Mouse (Mus musculus): Measurements from ENCODE around the gene Zzef1. TPM values are rescaled to one million over a fixed set of nuclear protein-coding genes. Genes with fewer than 3 reads are reported as not detected.

The Zzef1 gene
- polyA plus RNA-seq, 1 experiment: 9.5 TPM

DNA sequence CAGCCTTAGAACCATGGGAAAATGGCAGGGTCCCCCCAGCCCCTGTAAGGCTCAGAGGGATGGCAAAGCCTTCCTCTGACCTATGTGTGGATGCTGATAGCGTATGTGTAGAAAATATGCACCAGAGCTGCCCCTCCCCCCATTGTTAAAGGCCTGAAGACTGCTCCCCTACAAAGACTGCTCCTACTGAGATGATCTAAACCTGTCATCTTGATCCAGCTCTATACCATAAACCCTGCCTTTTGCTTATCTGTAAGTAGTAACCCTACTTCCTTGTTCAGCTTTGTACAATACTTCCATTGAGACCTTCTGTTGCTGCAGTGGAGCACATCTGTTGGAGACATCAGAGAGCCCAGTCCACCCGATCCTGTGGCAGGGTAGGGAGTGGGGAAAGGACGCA lies 9.2 kb downstream of the Zzef1 start:
- Histone ChIP-seq H3K4me1 (ENCODE audit: control insufficient read depth, insufficient read depth, low read length) (no peaks in the 10 kb centered on the region), H3K27ac (ENCODE audit: control insufficient read depth, insufficient read depth, low read depth, low read length) (no peak overlapping the region), H3K4me3 (ENCODE audit: control insufficient read depth, low read depth, low read length) (no peak overlapping the region), H3K36me3 (ENCODE audit: control insufficient read depth, insufficient read depth, low read length) (no peaks in the 10 kb centered on the region), H3K27me3 (ENCODE audit: control insufficient read depth, insufficient read depth, low read length) (no peaks in the 10 kb centered on the region)
- no peak for TF ChIP-seq CTCF (IDR thresholded peaks at IDR 0.05; ENCODE audit: control insufficient read depth, insufficient read depth, insufficient replicate concordance, low read depth, low read length)
- no peak for TF ChIP-seq POLR2A (IDR thresholded peaks at IDR 0.05; ENCODE audit: control insufficient read depth, low read depth, low read length)

DNA sequence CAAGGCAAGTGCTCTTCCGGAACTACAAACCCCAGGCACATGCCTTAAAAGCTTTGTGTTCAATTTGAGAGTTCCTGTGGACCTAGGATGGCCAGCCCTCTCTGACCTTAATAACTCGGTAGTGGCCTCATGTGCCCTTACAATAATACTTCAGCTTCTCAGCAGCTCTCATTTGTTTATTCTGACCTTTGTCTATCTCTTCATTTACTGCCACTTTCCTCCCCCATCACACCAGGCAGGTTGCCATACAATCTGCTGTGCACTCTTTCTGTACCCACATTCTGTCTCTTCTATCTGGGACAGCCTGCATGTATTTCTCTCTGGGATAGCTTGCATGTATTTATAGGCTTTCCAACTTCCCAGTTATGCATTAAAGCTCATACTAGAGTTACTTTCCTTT lies 10.5 kb downstream of the Zzef1 start:
- no peak overlapping the region for H3K4me3 ChIP-seq (ENCODE audit: control insufficient read depth, low read depth, low read length)
- H3K4me1 ChIP-seq (ENCODE audit: control insufficient read depth, insufficient read depth, low read length): no peaks in the 10 kb centered on the region
- H3K27me3 ChIP-seq (ENCODE audit: control insufficient read depth, insufficient read depth, low read length): no peaks in the 10 kb centered on the region
- no peak for TF ChIP-seq POLR2A (IDR thresholded peaks at IDR 0.05; ENCODE audit: control insufficient read depth, low read depth, low read length)
- TF ChIP-seq CTCF (IDR thresholded peaks at IDR 0.05; ENCODE audit: control insufficient read depth, insufficient read depth, insufficient replicate concordance, low read depth, low read length): no peak
- no peaks in the 10 kb centered on the region for H3K36me3 ChIP-seq (ENCODE audit: control insufficient read depth, insufficient read depth, low read length)
- no peak overlapping the region for H3K27ac ChIP-seq (ENCODE audit: control insufficient read depth, insufficient read depth, low read depth, low read length)

DNA sequence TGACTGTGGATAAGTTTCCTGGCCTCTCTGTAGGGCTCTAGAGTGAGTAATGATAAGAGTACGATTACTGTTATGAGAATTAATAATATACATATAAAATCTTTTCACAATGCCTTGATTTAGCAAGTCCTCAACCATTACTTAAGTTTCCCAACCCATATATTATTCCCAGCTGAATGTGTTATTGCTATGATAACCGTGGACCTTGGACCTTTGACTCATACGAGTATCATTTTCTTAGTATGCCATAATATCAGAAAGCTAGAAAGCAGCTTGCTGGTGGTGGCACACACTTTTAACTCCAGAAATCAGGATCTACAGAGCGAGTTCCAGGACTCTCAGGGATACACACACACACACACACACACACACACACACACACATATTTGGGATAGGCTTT lies 12.0 kb downstream of the Zzef1 start:
- no peak for TF ChIP-seq POLR2A (IDR thresholded peaks at IDR 0.05; ENCODE audit: control insufficient read depth, low read depth, low read length)
- no peak for TF ChIP-seq CTCF (IDR thresholded peaks at IDR 0.05; ENCODE audit: control insufficient read depth, insufficient read depth, insufficient replicate concordance, low read depth, low read length)
- Histone ChIP-seq H3K27ac (ENCODE audit: control insufficient read depth, insufficient read depth, low read depth, low read length) (no peak overlapping the region), H3K4me3 (ENCODE audit: control insufficient read depth, low read depth, low read length) (no peak overlapping the region), H3K27me3 (ENCODE audit: control insufficient read depth, insufficient read depth, low read length) (no peaks in the 10 kb centered on the region), H3K36me3 (ENCODE audit: control insufficient read depth, insufficient read depth, low read length) (no peaks in the 10 kb centered on the region), H3K4me1 (ENCODE audit: control insufficient read depth, insufficient read depth, low read length) (no peaks in the 10 kb centered on the region)

- H3K4me1 ChIP-seq (ENCODE audit: control insufficient read depth, insufficient read depth, low read length): no peaks in the 10 kb centered on the region
- no peaks in the 10 kb centered on the region for H3K36me3 ChIP-seq (ENCODE audit: control insufficient read depth, insufficient read depth, low read length)
- no peaks in the 10 kb centered on the region for H3K27me3 ChIP-seq (ENCODE audit: control insufficient read depth, insufficient read depth, low read length)
- no peak overlapping the region for H3K27ac ChIP-seq (ENCODE audit: control insufficient read depth, insufficient read depth, low read depth, low read length)
- TF ChIP-seq POLR2A (IDR thresholded peaks at IDR 0.05; ENCODE audit: control insufficient read depth, low read depth, low read length): no peak
- H3K4me3 ChIP-seq (ENCODE audit: control insufficient read depth, low read depth, low read length): no peak overlapping the region
These were observed 17.7 kb downstream of the Zzef1 start for GRCm38 (mm10) chr11:72813687-72814086.

- TF ChIP-seq POLR2A (IDR thresholded peaks at IDR 0.05; ENCODE audit: control insufficient read depth, low read depth, low read length): no peak
- TF ChIP-seq CTCF (IDR thresholded peaks at IDR 0.05; ENCODE audit: control insufficient read depth, insufficient read depth, insufficient replicate concordance, low read depth, low read length): peak; percentile 8; the same call in 1 of the 2 replicates
- no peaks in the 10 kb centered on the region for H3K36me3 ChIP-seq (ENCODE audit: control insufficient read depth, insufficient read depth, low read length)
- no peaks in the 10 kb centered on the region for H3K4me1 ChIP-seq (ENCODE audit: control insufficient read depth, insufficient read depth, low read length)
- H3K4me3 ChIP-seq (ENCODE audit: control insufficient read depth, low read depth, low read length): no peak overlapping the region
- no peaks in the 10 kb centered on the region for H3K27me3 ChIP-seq (ENCODE audit: control insufficient read depth, insufficient read depth, low read length)
- H3K27ac ChIP-seq (ENCODE audit: control insufficient read depth, insufficient read depth, low read depth, low read length): no peak overlapping the region
These were observed 18.2 kb downstream of the Zzef1 start for GRCm38 (mm10) chr11:72814188-72814587.

GRCm38 (mm10) chr11:72816859-72817258 lies 20.8 kb downstream of the Zzef1 start:
- Histone ChIP-seq H3K27ac (ENCODE audit: control insufficient read depth, insufficient read depth, low read depth, low read length) (no peak overlapping the region), H3K36me3 (ENCODE audit: control insufficient read depth, insufficient read depth, low read length) (no peaks in the 10 kb centered on the region), H3K4me3 (ENCODE audit: control insufficient read depth, low read depth, low read length) (no peak overlapping the region), H3K4me1 (ENCODE audit: control insufficient read depth, insufficient read depth, low read length) (no peaks in the 10 kb centered on the region), H3K27me3 (ENCODE audit: control insufficient read depth, insufficient read depth, low read length) (no peaks in the 10 kb centered on the region)
- TF ChIP-seq CTCF (IDR thresholded peaks at IDR 0.05; ENCODE audit: control insufficient read depth, insufficient read depth, insufficient replicate concordance, low read depth, low read length) (no peak), POLR2A (IDR thresholded peaks at IDR 0.05; ENCODE audit: control insufficient read depth, low read depth, low read length) (no peak)

- no peak for TF ChIP-seq POLR2A (IDR thresholded peaks at IDR 0.05; ENCODE audit: control insufficient read depth, low read depth, low read length)
- Histone ChIP-seq H3K36me3 (ENCODE audit: control insufficient read depth, insufficient read depth, low read length) (no peaks in the 10 kb centered on the region), H3K4me3 (ENCODE audit: control insufficient read depth, low read depth, low read length) (no peak overlapping the region), H3K27ac (ENCODE audit: control insufficient read depth, insufficient read depth, low read depth, low read length) (no peak overlapping the region), H3K27me3 (ENCODE audit: control insufficient read depth, insufficient read depth, low read length) (no peaks in the 10 kb centered on the region), H3K4me1 (ENCODE audit: control insufficient read depth, insufficient read depth, low read length) (no peaks in the 10 kb centered on the region)
These were observed 22.0 kb downstream of the Zzef1 start for GRCm38 (mm10) chr11:72818067-72818466.

DNA sequence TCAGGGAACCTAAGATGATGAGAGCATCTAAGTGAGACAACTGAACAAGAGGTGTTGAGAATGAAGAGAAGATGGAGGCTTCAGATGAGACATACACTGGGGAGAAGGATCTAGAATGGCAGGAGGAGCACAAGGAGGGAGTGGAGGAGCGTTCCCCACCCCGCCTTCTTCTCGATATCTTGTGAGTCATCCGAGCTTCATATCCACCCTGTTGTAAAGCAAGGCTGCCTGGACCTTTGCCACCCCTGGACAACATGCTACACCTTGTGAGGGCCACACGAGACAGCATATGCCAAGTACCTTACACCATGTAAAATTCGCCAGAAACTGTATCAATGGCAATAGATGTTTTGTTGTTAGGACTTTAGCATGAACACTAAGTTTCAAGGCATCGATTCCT lies 25.0 kb downstream of the Zzef1 start:
- H3K4me3 ChIP-seq (ENCODE audit: control insufficient read depth, low read depth, low read length): no peak overlapping the region
- TF ChIP-seq POLR2A (IDR thresholded peaks at IDR 0.05; ENCODE audit: control insufficient read depth, low read depth, low read length) (no peak), CTCF (IDR thresholded peaks at IDR 0.05; ENCODE audit: control insufficient read depth, insufficient read depth, insufficient replicate concordance, low read depth, low read length) (no peak)
- H3K36me3 ChIP-seq (ENCODE audit: control insufficient read depth, insufficient read depth, low read length): peaks cover 4% of the 10 kb centered on the region; the same call in 1 of the 2 replicates
- H3K27ac ChIP-seq (ENCODE audit: control insufficient read depth, insufficient read depth, low read depth, low read length): no peak overlapping the region
- no peaks in the 10 kb centered on the region for H3K4me1 ChIP-seq (ENCODE audit: control insufficient read depth, insufficient read depth, low read length)
- no peaks in the 10 kb centered on the region for H3K27me3 ChIP-seq (ENCODE audit: control insufficient read depth, insufficient read depth, low read length)
